Mouse (Mus musculus) CH12.LX (cell line): ENCODE measurements around the gene Arhgef38.

Source experiments
- BHLHE40 ChIP-seq: IDR thresholded peaks from 2 replicates; pipeline ENCODE4 v1.6.1; 2011; ENCODE audit warnings: mild to moderate bottlenecking, low read depth, low read length, improper control_type of control experiment
- CTCF ChIP-seq, 2 experiments: IDR thresholded peaks in 1 of 2; conservative IDR thresholded peaks in 1 of 2; 2 replicates each; pipeline ENCODE4 v1.5.1; 2011 to 2012; ENCODE audit warnings: low read depth in 2 of 2, low read length in 2 of 2, improper control_type of control experiment in 1 of 2, inconsistent platforms in 1 of 2, mild to moderate bottlenecking in 1 of 2, moderate library complexity in 1 of 2
- JUND ChIP-seq: conservative IDR thresholded peaks from 2 replicates; pipeline ENCODE4 v1.6.1; 2011; ENCODE audit warnings: low read depth, low read length, improper control_type of control experiment
- POLR2A ChIP-seq: IDR thresholded peaks from 2 replicates; pipeline ENCODE4 v1.6.1; 2011; ENCODE audit warnings: low read depth, mild to moderate bottlenecking, improper control_type of control experiment, low read length
- RAD21 ChIP-seq: IDR thresholded peaks from 2 replicates; pipeline ENCODE4 v1.6.1; 2011; ENCODE audit warnings: low read depth, mild to moderate bottlenecking, low read length, improper control_type of control experiment, moderate library complexity
- SMC3 ChIP-seq: IDR thresholded peaks from 2 replicates; pipeline ENCODE4 v1.6.1; 2011; ENCODE audit warnings: low read depth, low read length, improper control_type of control experiment
- TBP ChIP-seq: conservative IDR thresholded peaks from 2 replicates; pipeline ENCODE4 v1.6.1; 2011; ENCODE audit warnings: low read depth, low read length, improper control_type of control experiment
- TCF12 ChIP-seq: IDR thresholded peaks from 2 replicates; pipeline ENCODE4 v1.6.1; 2014; ENCODE audit warnings: low read depth, mild to moderate bottlenecking, inconsistent platforms, low read length, improper control_type of control experiment
- USF2 ChIP-seq: conservative IDR thresholded peaks from 2 replicates; pipeline ENCODE4 v1.6.1; 2011; ENCODE audit warnings: low read depth, low read length, improper control_type of control experiment

DNA sequence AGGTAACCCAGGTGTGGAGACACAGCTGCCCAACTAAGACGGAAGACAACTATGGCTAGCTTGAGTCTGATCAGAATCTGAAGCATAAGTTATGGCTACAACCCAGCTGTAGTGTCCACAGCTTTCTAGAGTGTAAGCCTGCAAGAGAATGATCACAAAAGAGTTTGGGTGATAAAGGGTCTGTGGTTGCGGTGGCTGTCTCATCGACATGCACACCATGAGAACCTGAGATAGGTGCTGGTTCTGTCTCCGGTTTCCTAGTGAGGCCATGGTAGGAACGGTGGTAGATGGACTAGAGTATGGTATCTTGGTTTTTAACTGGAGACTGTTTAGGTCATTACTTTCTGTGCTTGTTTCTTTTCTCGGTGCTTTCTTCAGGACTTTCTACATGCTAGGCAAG lies 136.8 kb downstream of the Arhgef38 start:
- TF ChIP-seq JUND (no peak), RAD21 (no peak), POLR2A (no peak), CTCF (conservative IDR thresholded peaks at IDR 0.05 in 1 of 2, IDR thresholded peaks at IDR 0.05 in 1 of 2; ENCODE audit: low read depth in 2 of 2, low read length in 2 of 2) (no peak), USF2 (no peak), SMC3 (no peak), TBP (no peak), TCF12 (no peak), BHLHE40 (no peak)
